ENCODE assay signal across 8 mouse cellular contexts in the genomic region with DNA sequence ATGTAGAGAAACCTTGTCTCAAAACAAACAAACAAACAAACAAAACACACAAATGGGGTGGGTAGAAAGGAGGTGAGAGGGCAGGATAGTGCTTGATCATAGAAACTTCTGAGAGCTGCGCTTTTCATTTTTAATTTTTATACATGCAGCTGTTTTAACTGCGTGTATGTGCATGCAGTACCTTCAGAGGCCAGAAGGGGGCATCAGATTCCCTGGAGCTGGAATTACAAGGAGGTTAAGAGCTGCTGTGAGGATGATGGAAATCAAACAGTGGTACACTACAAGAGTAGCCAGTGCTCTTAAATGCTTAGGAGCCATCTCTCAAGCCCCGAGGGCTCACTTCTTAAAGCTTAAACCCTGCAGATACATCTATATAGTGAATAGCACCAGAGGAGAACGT.
A peak's percentile ranks its signal among the peaks of the same experiment; 100 is the strongest.
DNase-seq lines count a peak whose midpoint lies in the region; ATAC-seq and TF ChIP-seq lines count a peak whose summit lies in the region.

No protein-coding gene starts in this region.

- H3K4me1 ChIP-seq in hindbrain, embryonic 10.5 days (replicated peaks) = peaks cover 37% of the 10 kb centered on the region
- peaks cover 42% of the 10 kb centered on the region for H3K4me1 ChIP-seq in hindbrain, embryonic 13.5 days (replicated peaks)
- peaks cover 45% of the 10 kb centered on the region for H3K4me1 ChIP-seq in forebrain, embryonic 15.5 days

- peak; percentile 79 for TF ChIP-seq CTCF in Patski (IDR thresholded peaks at IDR 0.05)

- H3K9ac ChIP-seq in hindbrain, embryonic 13.5 days = no peak overlapping the region
- no peak overlapping the region for H3K9ac ChIP-seq in forebrain, embryonic 15.5 days (replicated peaks)

- no peak for ATAC-seq in hindbrain, embryonic 13.5 days (ENCODE audit: low FRiP score)
- ATAC-seq in Patski = no peak
- no peak for ATAC-seq in forebrain, embryonic 15.5 days (replicated peaks)

- POLR2A ChIA-PET in Patski (lab: Charles Lee) = interaction anchor here (1.0 to 1.1 kb wide), 3 partner anchors 17 to 65 kb away, joined by 3 read pairs; no protein-coding TSS in a partner anchor

- H3K36me3 ChIP-seq in hindbrain, embryonic 10.5 days = peaks cover 24% of the 10 kb centered on the region
- peaks cover 14% of the 10 kb centered on the region for H3K36me3 ChIP-seq in hindbrain, embryonic 13.5 days
- H3K36me3 ChIP-seq in forebrain, embryonic 15.5 days = no peaks in the 10 kb centered on the region

- WGBS in hindbrain, embryonic 10.5 days = 88% methylated on average over 4 of the region's 4 CpGs
- WGBS in hindbrain, embryonic 13.5 days = 82% methylated on average over 4 of the region's 4 CpGs
- 88% methylated on average over 4 of the region's 4 CpGs for WGBS in forebrain, embryonic 15.5 days

- peak; percentile 35 for DNase-seq in hindbrain, embryonic 10.5 days (ENCODE audit: low spot score)
- DNase-seq in B cell, adult 2 months = peak; percentile 61 to 64
- DNase-seq in Patski (ENCODE audit: low read depth, low spot score) = no peak
- DNase-seq in lung, postnatal 10 days = peak; percentile 38
- DNase-seq in layer of hippocampus, postnatal 14 days (ENCODE audit: low spot score in 2 of 2) = no peak
- DNase-seq in urinary bladder, postnatal 25 days (ENCODE audit: low spot score) = no peak

- H3K4me3 ChIP-seq in hindbrain, embryonic 10.5 days = no peak overlapping the region
- no peak overlapping the region for H3K4me3 ChIP-seq in hindbrain, embryonic 13.5 days
- no peak overlapping the region for H3K4me3 ChIP-seq in forebrain, embryonic 15.5 days

- in situ Hi-C loops in Patski (cut with MboI; ENCODE audit: low pct_unique_long_range_greater_than_20kb) = loop anchor here (5.0 kb wide), 1 partner anchor 109 kb away; no protein-coding TSS in a partner anchor

- CTCF ChIA-PET in Patski (lab: Charles Lee) = interaction anchor here (1.0 to 3.8 kb wide), 18 partner anchors 8 to 123 kb away, joined by 3 to 20 read pairs (median 4); no protein-coding TSS in a partner anchor

- H3K9me3 ChIP-seq in hindbrain, embryonic 10.5 days = no peaks in the 10 kb centered on the region
- no peaks in the 10 kb centered on the region for H3K9me3 ChIP-seq in hindbrain, embryonic 13.5 days
- no peaks in the 10 kb centered on the region for H3K9me3 ChIP-seq in forebrain, embryonic 15.5 days

- no peak overlapping the region for H3K4me2 ChIP-seq in hindbrain, embryonic 13.5 days
- H3K4me2 ChIP-seq in forebrain, embryonic 15.5 days (replicated peaks) = no peak overlapping the region

- peaks cover 17% of the 10 kb centered on the region for H3K27me3 ChIP-seq in hindbrain, embryonic 10.5 days (ENCODE audit: insufficient read depth, poor library complexity, severe bottlenecking)
- H3K27me3 ChIP-seq in hindbrain, embryonic 13.5 days = no peaks in the 10 kb centered on the region
- H3K27me3 ChIP-seq in Patski = no peaks in the 10 kb centered on the region
- H3K27me3 ChIP-seq in forebrain, embryonic 15.5 days = no peaks in the 10 kb centered on the region

- no peak overlapping the region for H3K27ac ChIP-seq in hindbrain, embryonic 10.5 days
- H3K27ac ChIP-seq in hindbrain, embryonic 13.5 days = no peak overlapping the region; the same call in 1 of the 2 replicates
- H3K27ac ChIP-seq in forebrain, embryonic 15.5 days (replicated peaks) = no peak overlapping the region

Comparison
In these comparisons a context has a peak if more than half of its experiments do, and no peak if none do; other contexts are left out.
1. DNase-seq: peak in hindbrain, embryonic 10.5 days (single experiment), B cell, adult 2 months (2 of 2) and lung, postnatal 10 days (single experiment); none in Patski (single experiment), layer of hippocampus, postnatal 14 days (0 of 2) and urinary bladder, postnatal 25 days (single experiment).